Mouse (Mus musculus) adrenal gland, adult 18-20 months (tissue): ENCODE data around the gene Zdhhc5. TPM values are rescaled to one million over a fixed set of nuclear protein-coding genes. Genes with fewer than 3 reads are reported as not detected.
A peak's percentile ranks its signal among the peaks of the same experiment; 100 is the strongest.
"Not testable (repeated sequence)": the region's sequence is repeated elsewhere in the genome, so short reads cannot be mapped to it uniquely, and the experiment has no call there.

Experiments
- DNase-seq, 2 experiments: peaks; one replicate each; pipeline ENCODE4 v3.0.0; 2021 to 2022; ENCODE audit warnings: low spot score in 2 of 2
- total RNA-seq, 2 experiments: library from RNA; stranded (reverse); gene quantifications; 1 replicate in 1 of 2; 2 replicates in 1 of 2; pipeline ENCODE4 v1.2.3; 2021

Zdhhc5 gene
- total RNA-seq, 2 experiments from 2014 or later: 62.0 to 70.2 TPM

GRCm38 (mm10) chr2:84704329-84704728 is 10.7 kb downstream of the Zdhhc5 start:
- DNase-seq: no peak

DNA sequence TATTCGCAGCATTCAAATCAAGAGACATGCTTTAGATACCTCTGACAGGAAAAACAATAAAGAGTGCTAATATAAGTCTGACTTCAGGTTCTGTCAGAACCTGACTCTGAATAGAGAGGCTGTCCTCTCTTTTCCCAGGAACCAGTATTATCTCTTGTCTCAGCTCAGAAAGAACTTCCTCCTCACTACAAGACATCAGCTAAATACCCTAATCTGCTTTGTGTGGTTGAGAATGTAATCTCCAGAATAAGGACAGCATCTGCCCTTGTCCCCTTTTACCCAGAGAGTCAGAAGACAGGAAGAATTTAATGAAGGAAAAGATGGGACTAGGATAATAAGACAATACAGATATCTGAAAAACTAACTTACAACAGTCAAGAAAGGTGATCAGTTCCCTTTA is 11.5 kb downstream of the Zdhhc5 start:
- no peak for DNase-seq

DNA sequence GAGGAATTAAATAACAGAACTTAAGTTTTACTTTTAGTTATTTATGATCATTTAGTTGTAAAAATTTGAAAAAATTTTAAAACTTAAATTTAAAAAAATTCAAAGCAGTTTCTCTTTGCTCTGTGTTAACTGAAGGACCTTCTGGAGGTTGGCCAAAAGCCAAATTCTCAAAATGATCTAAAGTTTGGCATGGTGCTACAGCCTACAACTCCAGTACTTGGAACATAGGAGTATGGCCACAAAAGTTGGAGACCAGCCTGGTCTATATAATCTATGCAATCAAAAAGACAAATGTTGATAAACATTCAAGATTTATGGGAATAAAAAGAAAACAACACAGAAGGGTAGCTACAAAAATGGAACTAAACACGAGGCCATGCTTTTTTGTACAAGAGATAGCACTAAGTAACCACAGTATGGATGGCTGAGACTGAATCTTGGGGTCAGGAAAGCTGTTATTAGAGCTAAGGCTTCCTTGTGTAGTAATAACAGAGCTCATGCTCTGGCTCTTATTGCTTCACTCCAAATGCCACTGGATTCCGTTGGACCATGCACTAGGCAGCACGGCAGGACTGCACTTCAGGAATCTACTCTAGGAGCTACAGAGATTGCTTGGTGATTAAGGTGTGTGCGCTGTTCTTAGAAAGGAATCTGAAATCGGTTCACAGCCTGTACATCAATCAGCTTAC is 19.8 kb downstream of the Zdhhc5 start:
- no peak for DNase-seq

GRCm38 (mm10) chr2:84690050-84690449 is 24.9 kb downstream of the Zdhhc5 start:
- no peak for DNase-seq

- DNase-seq: no peak
Observed at GRCm38 (mm10) chr2:84688080-84688844, 26.7 kb downstream of the Zdhhc5 start.

GRCm38 (mm10) chr2:84682605-84683183 is 32.3 kb downstream of the Zdhhc5 start:
- no peak for DNase-seq

DNA sequence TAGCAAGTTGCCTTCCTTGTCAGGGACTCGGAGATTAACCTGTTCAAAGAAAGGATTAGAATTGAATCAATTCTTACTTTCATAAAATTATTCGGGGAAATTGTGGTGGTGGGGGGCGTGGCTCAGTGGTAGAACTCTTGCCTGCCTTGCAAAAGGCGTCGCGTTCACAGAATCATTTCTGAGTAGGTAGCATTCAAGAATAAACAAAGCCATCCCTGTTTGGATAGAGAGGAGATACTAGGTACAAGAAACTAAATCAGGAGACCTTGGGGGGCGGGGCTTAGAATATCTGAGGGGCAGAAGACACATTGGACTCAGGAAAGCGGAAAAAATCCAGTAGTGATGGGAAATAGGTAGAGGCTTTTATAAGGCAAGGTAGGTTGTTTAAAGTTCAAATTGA is 36.0 kb downstream of the Zdhhc5 start, which contains the start of gene Tmx2:
Tmx2 (minus strand) TSS at position 125 of the 400 bp plus-strand sequence.
- no peak for DNase-seq

DNA sequence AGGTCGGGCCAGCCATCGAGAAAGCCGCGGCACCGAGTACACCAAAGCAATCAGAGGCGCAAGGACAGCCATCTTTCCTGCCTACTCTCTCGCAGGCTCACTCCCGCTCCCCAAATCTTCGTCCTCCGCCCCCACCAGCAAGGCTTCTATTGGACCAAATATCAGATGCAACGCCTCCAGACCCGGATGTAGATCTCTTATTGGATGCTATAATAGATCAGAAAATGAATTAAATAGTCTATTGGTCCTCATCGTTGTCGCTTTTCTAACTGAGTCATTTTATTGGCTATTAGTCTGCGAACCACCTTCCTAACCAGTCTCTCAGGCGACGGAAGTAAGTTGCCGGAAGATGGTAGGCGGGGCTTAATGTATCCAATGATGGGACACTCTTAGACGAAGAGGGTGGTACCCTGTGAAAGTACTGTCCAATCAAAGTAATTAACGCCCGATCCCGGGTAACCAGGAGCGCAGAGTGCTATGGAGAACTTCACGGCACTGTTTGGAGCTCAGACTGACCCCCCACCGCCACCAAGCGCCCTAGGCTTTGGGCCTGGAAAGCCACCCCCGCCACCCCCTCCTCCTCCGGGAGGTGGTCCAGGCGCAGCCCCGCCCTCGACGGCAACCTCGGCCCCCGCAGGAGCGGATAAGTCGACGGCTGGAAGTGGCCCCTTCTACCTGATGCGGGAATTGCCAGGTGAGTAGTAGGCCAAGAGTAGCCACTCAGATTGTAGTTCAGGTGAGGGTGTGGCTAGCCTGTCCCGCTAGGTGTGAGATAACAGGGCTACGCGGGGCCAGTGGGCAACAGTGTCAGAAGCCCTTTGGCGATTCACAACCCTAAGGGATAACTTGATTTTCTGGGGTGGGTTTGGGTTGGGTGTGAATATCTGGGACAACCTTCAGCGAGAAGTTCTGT is 36.8 kb downstream of the Zdhhc5 start, which contains the start of the genes Gm28635 and Med19:
Gm28635 (minus strand) TSS at position 74 of the 913 bp plus-strand sequence.
Med19 (plus strand) TSS at position 435 of the 913 bp plus-strand sequence.
- DNase-seq: peak; percentile 72 to 74

- no peak for DNase-seq
Observed at GRCm38 (mm10) chr2:84677270-84677967, 37.6 kb downstream of the Zdhhc5 start.

- not testable (repeated sequence) for DNase-seq
Observed at GRCm38 (mm10) chr2:84671535-84671934, 43.4 kb downstream of the Zdhhc5 start.

GRCm38 (mm10) chr2:84670569-84670933 is 44.4 kb downstream of the Zdhhc5 start, which contains the start of gene Selenoh:
Gene Selenoh (minus strand): TSS chr2:84670770.
- peak; percentile 62 to 69 for DNase-seq

- peak; percentile 28 to 29 for DNase-seq
Observed at GRCm38 (mm10) chr2:84669828-84670568, 45.0 kb downstream of the Zdhhc5 start.

DNA sequence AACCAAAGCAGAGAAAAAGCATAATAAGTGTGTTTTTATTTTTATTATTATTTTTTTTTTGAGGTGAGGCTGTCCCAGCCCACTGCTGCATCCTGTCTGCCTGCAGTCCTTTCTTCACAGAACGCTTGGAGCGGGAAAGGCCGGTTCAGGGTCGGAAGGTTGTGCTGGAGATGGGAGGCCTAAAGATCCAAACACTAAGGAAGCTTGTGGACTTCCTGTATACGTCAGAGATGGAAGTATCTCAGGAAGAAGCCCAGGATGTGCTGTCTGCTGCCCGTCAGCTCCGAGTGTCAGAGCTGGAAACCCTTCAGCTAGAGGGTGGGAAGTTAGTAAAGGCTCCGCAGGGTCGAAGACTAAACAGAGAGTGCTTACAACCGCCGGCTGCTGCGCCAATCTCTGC is 48.9 kb downstream of the Zdhhc5 start:
- DNase-seq: no peak

- DNase-seq: peak in 1 of 2 experiments; percentile 47
Observed at GRCm38 (mm10) chr2:84662866-84663265, 52.1 kb downstream of the Zdhhc5 start.

GRCm38 (mm10) chr2:84660253-84660652 is 54.7 kb downstream of the Zdhhc5 start:
- DNase-seq: no peak

DNA sequence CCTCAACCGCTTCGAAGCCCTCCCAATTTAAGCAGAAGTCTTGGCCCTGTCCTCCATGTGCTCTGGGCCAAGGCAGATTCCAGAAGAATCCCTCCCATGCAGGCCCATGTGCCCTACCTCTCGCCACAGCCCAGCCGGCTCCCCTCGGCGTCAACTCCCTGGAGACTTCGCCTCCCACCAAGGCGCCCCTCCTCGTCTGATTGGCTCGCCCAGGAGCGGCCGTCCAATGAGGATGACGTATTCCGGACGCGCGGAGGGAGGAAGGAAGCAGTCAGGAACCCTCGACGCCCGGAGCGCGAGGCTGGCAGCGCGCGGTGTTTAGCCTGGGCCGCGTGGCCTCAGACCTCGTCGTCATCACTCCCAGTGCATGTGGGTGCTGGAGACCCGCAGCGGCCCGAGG is 56.2 kb downstream of the Zdhhc5 start, which contains the start of gene Btbd18:
Btbd18 (plus strand) TSS at position 274 of the 400 bp plus-strand sequence.
- DNase-seq: no peak

DNA sequence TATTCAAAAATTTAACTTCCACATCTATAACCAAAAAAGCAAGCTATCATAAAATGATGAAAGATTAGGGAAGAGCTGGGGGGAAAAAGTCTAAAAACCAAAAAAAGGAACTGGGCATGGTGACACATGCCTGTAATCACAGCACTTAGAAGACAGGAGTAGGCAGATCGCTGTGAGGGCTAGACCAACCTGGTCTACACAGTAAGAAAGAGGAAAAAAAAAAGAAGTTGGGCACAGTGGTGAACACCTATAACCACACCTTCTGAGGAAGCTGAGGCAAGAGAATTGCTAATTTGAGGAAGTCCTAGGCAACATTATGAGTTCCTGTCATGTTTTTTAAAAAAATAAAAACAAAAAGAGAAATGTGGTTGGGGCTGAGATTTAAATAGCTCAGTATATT is 59.1 kb downstream of the Zdhhc5 start:
- DNase-seq: no peak

GRCm38 (mm10) chr2:84653354-84653753 is 61.6 kb downstream of the Zdhhc5 start:
- DNase-seq: no peak
